Mouse (Mus musculus) CH12F3 (cell line): ENCODE data around the gene Hist1h2bk.

Experiments used
- in situ Hi-C: fragments of 300-500 bp; cut with MboI; formaldehyde crosslinking; loops from 2 replicates; pipeline ENCODE4 v1.14.3; 2020; ENCODE audit warnings: low sequenced_read_pairs

Gene Hist1h2bk

DNA sequence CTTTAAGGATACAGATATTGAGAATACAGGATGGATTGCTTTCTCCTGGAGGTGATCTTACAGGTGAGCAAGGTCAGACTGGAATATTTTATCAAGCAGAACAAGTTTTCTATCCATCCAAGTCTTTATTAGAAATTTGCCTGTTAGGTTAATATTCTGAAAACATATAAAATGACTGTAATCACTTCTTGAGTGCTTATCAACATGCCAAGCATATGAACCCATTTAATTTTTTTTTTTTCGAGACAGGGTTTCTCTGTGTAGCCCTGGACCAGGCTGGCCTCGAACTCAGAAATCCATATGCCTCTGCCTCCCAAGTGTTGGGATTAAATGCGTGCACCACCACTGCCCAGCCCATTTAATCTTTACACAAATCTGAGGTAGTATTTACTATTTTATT, 1.3 kb downstream of the Hist1h2bk start:
- in situ Hi-C loops: loop anchor here (10.0 to 25.0 kb wide), 3 partner anchors 322 to 1725 kb away; partner anchors contain the start of genes Hist1h1a, Hist1h2ab, Hist1h2ai and Hist1h2bl

DNA sequence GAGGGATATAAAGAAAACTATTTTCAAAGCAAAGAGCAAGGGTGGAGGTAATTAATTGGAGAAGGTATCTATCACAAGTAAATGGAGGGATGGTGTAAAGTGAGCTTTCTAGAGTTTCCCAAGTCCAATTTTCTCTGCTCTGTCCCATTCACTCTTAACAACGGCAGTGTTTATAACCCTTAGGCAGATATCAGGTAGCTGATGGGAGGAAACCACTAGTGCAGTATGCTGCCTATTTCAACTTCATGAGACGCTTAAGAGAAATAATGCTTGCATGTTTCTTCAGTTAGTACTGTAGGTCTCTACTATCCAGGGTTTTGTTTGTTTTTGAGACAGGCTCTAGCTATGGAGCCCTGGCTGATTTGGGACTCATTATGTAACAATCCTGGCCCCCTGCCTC, 1.7 kb downstream of the Hist1h2bk start:
- in situ Hi-C loops: loop anchor here (10.0 to 25.0 kb wide), 3 partner anchors 323 to 1725 kb away; partner anchors contain the start of genes Hist1h1a, Hist1h2ab, Hist1h2ai and Hist1h2bl

DNA sequence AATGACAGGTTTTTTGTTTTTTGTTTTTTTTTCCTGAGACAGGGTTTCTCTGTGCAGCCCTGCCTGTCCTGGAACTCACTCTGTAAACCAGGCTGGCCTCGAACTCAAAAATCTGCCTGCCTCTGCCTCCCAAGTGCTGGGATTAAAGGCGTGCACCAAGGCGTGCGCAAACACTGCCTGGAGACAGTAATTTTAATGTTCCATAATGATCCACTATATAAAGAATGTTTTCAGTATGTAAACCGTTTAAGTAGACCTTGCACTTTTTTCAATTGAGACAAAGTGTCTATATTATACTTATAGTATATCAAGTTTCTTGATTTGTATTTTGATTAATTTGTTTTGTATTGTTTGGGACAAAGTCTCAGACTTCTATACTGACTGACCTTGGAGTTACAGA, 3.7 kb downstream of the Hist1h2bk start:
- in situ Hi-C loops: loop anchor here (10.0 to 25.0 kb wide), 3 partner anchors 325 to 1723 kb away; partner anchors contain the start of genes Hist1h1a, Hist1h2ab, Hist1h2ai and Hist1h2bl

DNA sequence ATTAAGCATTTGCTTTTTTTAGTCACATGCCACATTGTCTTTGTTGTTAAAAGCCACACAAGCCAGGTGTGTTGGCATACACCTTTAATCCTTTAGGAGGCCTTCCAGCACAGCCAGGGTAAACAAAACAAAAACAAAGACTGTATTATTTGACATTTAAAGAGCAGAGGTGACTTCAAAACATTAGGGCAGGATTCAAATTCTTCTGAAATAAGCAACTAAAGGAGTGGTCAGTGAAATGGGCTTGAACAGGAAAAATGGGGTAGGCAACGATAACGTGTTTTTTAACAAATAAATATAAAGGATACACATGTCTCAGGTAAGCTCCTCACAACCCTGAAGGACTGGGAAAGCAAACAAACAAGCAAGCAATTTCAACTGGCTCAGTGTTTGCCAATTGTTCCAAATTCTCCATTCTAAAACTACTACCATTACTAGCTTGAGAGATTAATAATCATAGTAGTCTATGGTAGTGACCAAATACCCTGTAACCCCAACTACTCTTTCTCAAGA, 4.3 kb downstream of the Hist1h2bk start:
- in situ Hi-C loops: loop anchor here (10.0 to 25.0 kb wide), 3 partner anchors 325 to 1722 kb away; partner anchors contain the start of genes Hist1h1a, Hist1h2ab, Hist1h2ai and Hist1h2bl

DNA sequence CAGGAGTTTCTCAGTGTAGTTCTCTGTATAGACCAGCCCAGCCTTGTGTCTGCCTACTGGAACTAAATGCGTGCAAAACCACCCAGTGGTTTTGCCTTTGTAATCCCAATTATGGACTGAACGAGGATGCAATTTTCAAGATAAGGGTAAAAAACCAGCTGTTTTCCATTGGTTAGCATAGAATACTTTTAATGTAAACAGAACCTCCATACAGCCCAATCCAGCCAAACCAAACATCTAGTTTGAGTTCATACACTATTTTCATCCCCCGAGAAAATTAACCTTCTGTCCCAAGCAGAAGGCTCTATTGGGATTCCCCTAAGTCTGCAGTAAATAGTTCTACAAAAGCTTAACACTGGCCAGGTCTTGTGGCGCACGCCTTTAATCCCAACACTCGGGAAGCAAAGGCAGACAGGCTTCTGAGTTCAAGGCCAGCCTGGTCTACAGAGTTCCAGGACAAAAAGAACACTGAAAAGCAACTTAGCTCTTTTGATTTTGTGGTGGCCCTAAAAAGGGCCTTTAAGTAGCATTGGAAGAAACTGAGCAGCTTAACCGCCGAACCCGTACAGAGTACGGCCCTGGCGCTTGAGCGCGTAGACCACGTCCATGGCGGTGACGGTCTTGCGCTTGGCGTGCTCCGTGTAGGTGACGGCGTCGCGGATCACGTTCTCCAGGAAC, 4.9 kb downstream of the Hist1h2bk start:
- in situ Hi-C loops: loop anchor here (25.0 kb wide), 1 partner anchor 1722 kb away; the partner anchor contains the start of genes Hist1h1a, Hist1h2ab, Hist1h3a and Hist1h3b

DNA sequence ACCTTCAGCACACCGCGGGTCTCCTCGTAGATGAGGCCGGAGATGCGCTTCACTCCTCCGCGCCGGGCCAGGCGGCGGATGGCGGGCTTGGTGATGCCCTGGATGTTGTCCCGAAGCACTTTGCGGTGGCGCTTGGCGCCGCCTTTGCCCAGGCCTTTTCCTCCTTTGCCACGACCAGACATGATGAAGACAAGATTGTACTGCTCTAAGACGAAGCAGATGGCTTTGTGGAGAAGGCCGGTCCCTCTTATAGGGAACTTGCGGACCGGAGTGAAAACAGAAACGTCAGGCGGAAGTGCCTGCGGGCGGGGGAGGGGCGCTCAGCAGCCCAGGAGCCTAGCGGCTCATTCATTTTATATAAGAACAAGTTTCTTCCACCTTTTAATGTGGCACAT, 5.5 kb downstream of the Hist1h2bk start, which contains the start of gene Hist1h4i:
Gene Hist1h4i (minus strand): TSS at position 221 of the 395 bp plus-strand sequence.
- in situ Hi-C loops: loop anchor here (25.0 kb wide), 1 partner anchor 1721 kb away; the partner anchor contains the start of genes Hist1h1a, Hist1h2ab, Hist1h3a and Hist1h3b

DNA sequence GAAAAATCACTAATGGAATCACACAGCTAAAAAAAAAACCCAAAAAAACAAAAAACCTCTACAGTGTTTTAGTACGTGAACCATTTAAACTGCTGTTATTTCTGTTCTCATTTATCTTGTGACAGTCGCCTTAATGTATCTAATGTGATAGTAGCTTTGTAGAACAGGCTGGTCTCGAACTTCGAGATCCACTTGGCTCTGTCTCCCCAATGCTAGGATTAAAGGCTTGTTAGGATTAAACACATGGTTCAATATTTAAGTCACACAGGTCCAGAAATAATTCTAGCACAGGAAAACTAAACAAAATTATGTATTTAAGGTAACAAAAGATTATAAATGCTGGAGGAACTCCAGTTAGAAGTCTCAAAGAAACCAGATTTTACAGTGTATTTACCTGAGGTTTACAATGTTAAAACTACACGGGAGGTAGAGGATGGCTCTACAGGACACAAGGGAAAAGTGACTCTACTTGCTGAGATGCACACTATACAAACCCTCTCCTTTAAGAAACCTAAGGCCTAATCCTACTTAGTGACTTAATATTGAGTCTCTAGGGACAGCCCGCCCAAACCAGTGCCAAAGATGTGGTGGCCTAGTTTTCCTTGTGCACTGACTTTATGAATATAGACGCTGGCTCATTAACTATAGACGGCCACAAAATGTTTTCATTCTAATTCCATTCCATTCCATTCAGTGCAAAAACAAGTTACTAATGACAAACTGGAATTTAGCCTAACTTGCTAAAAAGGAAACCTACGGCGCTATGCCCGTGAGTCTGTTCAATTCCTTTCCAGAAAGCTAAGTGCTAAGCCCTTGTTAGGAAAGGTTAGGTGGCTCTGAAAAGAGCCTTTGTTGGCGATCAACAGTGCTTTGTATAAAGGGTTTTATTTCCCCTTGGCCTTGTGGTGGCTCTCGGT, 6.2 kb downstream of the Hist1h2bk start:
- in situ Hi-C loops: loop anchor here (25.0 kb wide), 1 partner anchor 1720 kb away; the partner anchor contains the start of genes Hist1h1a, Hist1h2ab, Hist1h3a and Hist1h3b

DNA sequence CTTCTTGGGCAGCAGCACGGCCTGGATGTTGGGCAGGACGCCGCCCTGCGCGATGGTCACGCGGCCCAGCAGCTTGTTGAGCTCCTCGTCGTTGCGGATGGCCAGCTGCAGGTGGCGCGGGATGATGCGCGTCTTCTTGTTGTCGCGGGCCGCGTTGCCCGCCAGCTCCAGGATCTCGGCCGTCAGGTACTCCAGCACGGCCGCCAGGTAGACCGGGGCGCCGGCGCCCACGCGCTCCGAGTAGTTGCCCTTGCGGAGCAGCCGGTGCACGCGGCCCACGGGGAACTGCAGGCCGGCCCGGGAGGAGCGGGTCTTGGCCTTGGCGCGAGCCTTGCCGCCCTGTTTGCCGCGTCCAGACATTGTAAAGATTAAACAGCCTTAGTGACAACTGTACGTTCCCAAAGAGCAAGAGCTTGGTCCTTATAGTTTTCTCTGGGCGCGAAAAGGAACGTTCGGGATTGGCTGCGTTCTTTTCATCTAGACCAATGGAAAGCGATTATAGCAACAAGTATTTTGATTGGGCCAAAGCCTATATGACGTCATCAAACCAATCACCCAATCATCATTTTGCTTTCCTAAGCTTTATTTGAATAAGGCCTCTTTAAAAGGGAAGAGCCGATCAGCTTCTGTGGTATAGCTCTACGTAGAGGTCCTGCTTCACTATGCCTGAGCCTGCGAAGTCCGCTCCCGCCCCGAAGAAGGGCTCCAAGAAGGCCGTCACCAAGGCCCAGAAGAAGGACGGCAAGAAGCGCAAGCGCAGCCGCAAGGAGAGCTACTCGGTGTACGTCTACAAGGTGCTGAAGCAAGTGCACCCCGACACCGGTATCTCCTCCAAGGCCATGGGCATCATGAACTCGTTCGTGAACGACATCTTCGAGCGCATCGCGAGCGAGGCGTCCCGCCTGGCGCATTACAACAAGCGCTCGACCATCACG, 7.2 kb downstream of the Hist1h2bk start, which contains the start of the genes Hist1h2ag and Hist1h2bj:
Gene Hist1h2ag (minus strand): TSS at position 377 of the 935 bp plus-strand sequence.
Gene Hist1h2bj (plus strand): TSS at position 647 of the 935 bp plus-strand sequence.
- in situ Hi-C loops: loop anchor here (25.0 kb wide), 1 partner anchor 1719 kb away; the partner anchor contains the start of genes Hist1h1a, Hist1h2ab, Hist1h3a and Hist1h3b

DNA sequence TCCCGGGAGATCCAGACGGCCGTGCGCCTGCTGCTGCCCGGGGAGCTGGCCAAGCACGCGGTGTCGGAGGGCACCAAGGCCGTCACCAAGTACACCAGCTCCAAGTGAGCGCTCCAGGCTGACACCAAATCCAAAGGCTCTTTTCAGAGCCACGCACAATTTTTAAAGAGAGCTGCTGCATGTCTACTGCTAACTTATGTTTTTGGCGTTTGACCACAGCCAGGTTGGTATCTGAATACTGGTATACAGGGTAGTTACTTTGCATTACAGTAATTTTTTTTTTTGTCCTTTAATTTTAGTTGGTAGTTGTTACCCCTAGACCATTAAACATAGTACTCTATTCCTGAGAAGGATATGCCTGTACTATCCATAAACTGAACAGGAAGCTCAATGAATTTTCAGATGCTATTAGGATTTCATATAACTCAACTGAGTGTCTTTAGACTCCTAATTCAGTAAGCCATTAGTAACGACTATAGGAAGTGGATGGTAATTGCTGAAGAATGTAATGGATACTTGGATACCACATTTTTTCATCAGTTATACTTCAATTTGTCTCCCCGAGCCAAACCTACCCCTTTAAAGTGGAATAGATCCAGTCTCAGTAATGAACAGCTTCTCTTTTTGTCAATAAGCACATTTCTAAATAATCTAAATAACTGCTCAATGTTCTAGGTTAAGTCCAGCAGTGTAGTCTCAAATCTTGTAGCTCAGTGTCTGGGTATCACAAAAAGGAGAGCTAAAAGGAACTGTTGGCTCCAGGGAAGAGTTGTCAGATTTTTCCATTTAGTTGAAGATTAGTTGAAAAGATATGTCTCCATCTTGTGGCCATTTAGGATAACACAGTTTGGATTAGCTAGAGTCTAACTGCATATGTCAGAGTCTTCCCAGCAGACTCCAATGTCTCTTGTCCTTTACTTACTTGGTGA, 8.1 kb downstream of the Hist1h2bk start:
- in situ Hi-C loops: loop anchor here (25.0 kb wide), 1 partner anchor 1719 kb away; the partner anchor contains the start of genes Hist1h1a, Hist1h2ab, Hist1h3a and Hist1h3b

DNA sequence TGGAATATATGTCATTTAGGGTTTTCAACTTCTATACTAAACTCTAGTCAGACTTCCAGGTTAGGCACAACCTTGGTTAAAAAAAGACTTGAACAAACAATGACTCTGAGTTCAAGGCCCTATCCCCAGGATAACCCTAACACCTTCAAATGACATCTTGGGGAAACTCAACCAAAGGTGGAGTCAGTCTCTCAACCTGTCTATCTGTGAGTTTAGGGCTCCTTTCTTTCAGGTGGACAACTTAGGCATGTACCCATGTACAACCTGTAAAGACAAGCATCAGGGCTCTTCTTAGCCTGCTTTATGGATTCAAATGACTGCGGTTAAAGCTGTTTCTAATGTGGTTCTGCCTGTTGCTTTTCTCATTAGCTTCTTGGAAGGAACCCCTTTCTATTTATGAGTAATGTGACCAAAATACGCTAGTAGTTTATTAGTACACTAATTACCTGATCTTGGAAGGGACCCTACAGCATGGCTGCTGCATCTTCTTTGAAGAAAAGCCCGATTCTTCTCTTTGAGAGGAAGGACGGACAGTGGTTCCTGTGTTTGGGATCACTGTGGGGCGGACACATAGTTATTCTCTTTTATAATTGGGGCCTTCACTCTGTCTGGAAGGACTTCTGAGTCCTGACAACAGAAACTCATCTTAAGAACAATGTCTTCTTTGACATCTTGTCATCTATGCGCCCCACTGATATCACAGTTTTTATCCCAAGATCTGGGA, 8.9 kb downstream of the Hist1h2bk start:
- in situ Hi-C loops: loop anchor here (25.0 kb wide), 1 partner anchor 1718 kb away; the partner anchor contains the start of genes Hist1h1a, Hist1h2ab, Hist1h3a and Hist1h3b

DNA sequence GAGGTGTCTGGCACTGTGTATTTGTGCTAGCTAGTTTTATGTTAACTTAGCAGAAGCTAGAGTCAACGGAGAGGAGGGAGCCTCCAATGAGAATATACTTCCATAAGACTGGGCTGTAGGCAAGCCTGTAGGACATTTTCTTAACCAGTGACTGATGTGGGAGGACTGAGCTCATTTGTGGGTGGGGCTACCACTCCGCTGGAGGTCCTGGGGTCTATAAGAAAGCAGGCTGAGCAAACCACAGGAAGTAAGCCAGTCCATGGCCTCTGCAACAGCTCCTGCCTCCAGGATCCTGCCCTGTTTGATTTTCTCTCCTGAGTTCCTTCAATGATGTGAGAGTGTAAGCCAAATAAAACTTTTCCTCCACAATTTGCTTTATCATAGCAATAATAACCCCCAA, 9.6 kb downstream of the Hist1h2bk start:
- in situ Hi-C loops: loop anchor here (25.0 kb wide), 1 partner anchor 1717 kb away; the partner anchor contains the start of genes Hist1h1a, Hist1h2ab, Hist1h3a and Hist1h3b

DNA sequence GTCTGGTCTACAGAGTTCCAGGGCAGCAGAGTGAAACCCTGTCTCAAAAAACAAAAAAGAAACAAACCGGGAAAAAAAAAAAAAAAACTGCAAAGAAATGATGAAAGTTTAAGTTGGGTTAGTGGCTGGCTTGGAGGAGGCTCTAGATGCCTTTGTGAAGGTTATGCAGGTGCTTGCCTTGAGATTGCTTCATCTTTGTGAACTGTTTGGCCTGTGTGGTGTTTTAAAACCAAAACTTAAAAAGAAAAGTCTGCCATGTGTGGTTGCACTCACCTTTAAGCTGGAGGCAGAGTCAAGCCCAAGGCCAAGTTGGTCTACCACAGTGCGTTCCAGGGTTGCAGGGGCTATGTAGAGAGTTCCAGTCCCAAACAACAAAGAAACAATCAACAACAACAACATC, 13.4 kb downstream of the Hist1h2bk start:
- in situ Hi-C loops: loop anchor here (25.0 kb wide), 1 partner anchor 1713 kb away; the partner anchor contains the start of genes Hist1h1a, Hist1h2ab, Hist1h3a and Hist1h3b

DNA sequence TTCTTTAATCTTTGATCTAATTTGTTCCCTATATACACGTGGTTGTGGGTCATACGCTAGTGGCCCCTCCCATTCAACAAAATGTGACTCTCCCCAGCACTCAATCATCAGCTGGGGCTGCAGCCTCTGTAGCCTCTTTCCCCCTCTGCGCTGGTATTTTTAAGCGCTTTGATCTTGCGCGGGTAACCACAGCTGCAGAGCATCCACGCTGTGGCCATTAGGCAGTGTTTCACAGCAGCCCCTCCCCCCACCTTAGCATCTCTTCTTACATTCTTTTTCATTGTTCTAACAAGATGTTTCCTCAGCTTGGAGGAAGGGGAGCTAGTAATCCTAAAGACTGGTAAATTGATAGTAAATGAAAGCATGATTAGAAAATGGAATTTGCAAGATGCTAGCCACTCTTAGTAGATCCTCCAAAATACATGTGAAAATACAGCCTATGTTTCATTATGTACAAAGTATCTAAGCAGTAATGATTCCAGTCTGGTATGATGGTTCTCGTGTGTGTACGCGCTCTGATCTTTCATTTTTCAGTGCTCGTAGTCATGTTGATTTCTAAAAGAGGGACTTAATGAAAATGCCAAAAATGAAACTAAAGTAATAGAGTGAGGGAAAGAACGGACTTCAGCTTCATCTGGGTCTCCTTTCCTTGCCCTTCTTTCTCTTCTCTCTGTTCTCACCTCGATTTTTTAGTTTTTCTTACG, 14.2 kb downstream of the Hist1h2bk start:
- in situ Hi-C loops: loop anchor here (25.0 kb wide), 1 partner anchor 1712 kb away; the partner anchor contains the start of genes Hist1h1a, Hist1h2ab, Hist1h3a and Hist1h3b

DNA sequence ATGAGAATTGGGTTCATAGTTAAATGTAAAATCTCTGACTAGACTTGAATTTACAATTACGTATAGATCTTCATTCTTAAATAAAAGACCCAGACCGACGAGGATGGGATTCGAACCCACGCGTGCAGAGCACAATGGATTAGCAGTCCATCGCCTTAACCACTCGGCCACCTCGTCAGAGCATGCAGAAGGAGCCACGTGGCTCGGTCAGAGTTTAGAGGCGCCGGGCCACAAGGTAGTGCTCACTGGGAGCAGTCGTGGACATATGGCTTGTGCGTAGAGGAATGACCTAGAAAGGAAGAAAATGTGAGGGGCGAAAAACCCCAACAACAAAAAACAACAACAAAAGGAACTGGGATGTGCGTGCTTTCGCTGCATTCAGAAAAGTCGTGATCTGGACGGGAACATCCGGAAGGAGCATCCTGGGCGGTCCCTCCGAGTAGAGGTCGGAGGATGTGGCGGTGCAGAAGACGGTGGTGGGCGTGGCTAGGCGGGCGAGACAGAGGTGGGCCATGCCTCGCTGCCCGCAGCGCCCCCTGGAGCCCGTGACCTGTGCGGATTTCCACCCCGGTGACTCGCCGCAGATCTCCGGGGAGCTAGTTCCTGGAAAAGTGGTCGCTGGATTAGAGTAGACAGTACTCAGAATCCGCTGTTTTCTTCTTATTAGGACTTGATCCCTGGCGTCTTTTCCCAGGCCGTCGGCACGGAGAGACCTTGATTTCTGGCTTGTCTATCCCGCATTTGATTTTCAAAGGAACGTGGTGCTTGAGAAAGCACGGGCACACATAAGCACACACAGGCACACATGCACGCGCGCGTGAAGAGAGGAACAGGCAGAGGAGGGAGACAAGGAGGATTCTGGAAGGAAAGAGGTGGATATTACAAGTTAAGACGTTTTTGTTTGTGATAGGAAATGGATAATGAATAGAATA, 15.2 kb downstream of the Hist1h2bk start:
- in situ Hi-C loops: no loop called here

DNA sequence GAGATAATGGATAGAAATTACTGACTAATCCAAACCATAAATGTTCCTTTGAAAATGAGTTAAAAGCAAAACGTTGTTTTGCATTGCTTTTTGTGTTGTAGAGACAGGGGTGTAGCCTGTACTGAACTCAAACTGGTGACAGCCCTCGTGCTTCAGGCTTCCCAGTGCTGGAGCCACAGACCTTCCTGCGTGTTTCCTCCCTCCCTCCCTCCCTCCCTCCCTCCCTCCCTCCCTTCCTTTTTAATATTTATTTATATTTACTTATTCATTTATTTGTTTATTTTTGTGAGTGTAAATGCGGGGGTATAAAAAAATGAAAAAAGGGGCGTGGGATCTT, 15.8 kb downstream of the Hist1h2bk start:
- in situ Hi-C loops: no loop called here
